Mouse (Mus musculus) left cerebral cortex, adult 2 months (tissue): Measurements from ENCODE around the gene Nop56. TPM values are rescaled to one million over a fixed set of nuclear protein-coding genes. Genes with fewer than 3 reads are reported as not detected.

Experiments used
- DNase-seq, 2 experiments: peaks; one replicate each; pipeline ENCODE4 v3.0.0; 2021 to 2022; ENCODE audit warnings: low spot score in 2 of 2, mixed read lengths in 1 of 2; ENCODE audit errors: extremely low spot score in 1 of 2
- H3K27ac ChIP-seq: fragments of 200-600 bp; 2 replicates; pipeline ENCODE4 v1.8.1; 2022
- H3K4me3 ChIP-seq: fragments of 200-600 bp; 2 replicates; pipeline ENCODE4 v1.8.1; 2022
- CTCF ChIP-seq: fragments of 200-600 bp; IDR thresholded peaks from 2 replicates; pipeline ENCODE4 v1.8.1; 2022; ENCODE audit warnings: antibody characterized with exemption, mild to moderate bottlenecking, moderate library complexity
- intact Hi-C: fragments of 180-260 bp; cut with DNase I; formaldehyde crosslinking; loops from one replicate; pipeline ENCODE4 v1.15.1; 2025
- total RNA-seq, 2 experiments: library from RNA; stranded (reverse); gene quantifications; 2 replicates each; pipeline ENCODE4 v1.2.3; 2021

Nop56 gene
- total RNA-seq, 2 experiments from 2014 or later = 140 to 144 TPM

- no peak for TF ChIP-seq CTCF
- intact Hi-C loops = no loop called here
- DNase-seq = no peak
- H3K4me3 ChIP-seq = peak overlapping the region; percentile 61
- no peak overlapping the region for H3K27ac ChIP-seq
Observed at GRCm38 (mm10) chr2:130296134-130296745, 22.0 kb downstream of the Nop56 start.

DNA sequence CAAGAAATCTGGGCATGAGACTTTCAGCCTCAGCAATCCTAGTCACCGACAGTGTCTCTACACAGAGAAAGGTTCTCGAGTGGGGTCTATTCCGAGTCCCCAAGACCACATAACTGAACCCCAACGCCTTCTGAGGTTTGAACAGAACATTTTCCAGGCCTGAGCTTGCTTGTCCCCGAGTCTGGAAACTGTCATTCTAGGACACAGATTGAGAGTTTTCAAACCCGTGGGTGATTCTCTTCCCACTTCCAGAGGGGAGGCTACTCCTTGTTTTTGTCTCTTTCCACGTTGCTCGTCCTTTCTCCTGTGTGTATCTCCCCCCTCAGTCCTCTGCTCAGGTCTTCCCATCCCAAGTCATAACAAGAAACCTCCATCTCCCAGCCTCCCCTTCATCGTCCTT lies 23.4 kb downstream of the Nop56 start:
- H3K27ac ChIP-seq = no peak overlapping the region
- intact Hi-C loops = no loop called here
- TF ChIP-seq CTCF = no peak
- no peak overlapping the region for H3K4me3 ChIP-seq
- DNase-seq = no peak

GRCm38 (mm10) chr2:130303014-130303413 lies 28.8 kb downstream of the Nop56 start:
- H3K4me3 ChIP-seq = no peak overlapping the region
- TF ChIP-seq CTCF = no peak
- no peak overlapping the region for H3K27ac ChIP-seq
- DNase-seq = no peak
- intact Hi-C loops = no loop called here

- no peak for DNase-seq
- no peak overlapping the region for H3K4me3 ChIP-seq
- H3K27ac ChIP-seq = no peak overlapping the region
- TF ChIP-seq CTCF = no peak; the same call in 1 of the 2 replicates
- intact Hi-C loops = no loop called here
Observed at GRCm38 (mm10) chr2:130327057-130327456, 52.8 kb downstream of the Nop56 start.

Other genes starting within 250 kb of the Nop56 start
- gene Tgm6, start 162.0 kb upstream of the Nop56 start, total RNA-seq = under 1 TPM in 1 of 2 experiments, not detected in 1; 0.16 TPM
- 100 to 1,000 TPM; 101 to 112 TPM for gene Snrpb, start 95.0 kb upstream of the Nop56 start, total RNA-seq
- not detected for gene Tmc2, start 79.2 kb upstream of the Nop56 start, total RNA-seq
- 100 to 1,000 TPM; 285 to 286 TPM for gene Idh3b, start 10.1 kb downstream of the Nop56 start, total RNA-seq
- 1 to 10 TPM; 9.7 to 9.8 TPM for gene Ebf4, start 20.7 kb downstream of the Nop56 start, total RNA-seq
- gene Cpxm1, start 123.1 kb downstream of the Nop56 start, total RNA-seq = 1 to 10 TPM; 5.5 to 6.4 TPM
- gene Gm28372, start 130.8 kb downstream of the Nop56 start, total RNA-seq = not detected
- gene 1700020A23Rik, start 130.8 kb downstream of the Nop56 start, total RNA-seq = not detected
- not detected for gene Tmem239, start 132.0 kb downstream of the Nop56 start, total RNA-seq
- gene Vps16, start 149.9 kb downstream of the Nop56 start, total RNA-seq = 10 to 100 TPM; 78.3 to 99.1 TPM
- gene Pced1a, start 150.3 kb downstream of the Nop56 start, total RNA-seq = 10 to 100 TPM; 23.1 to 27.9 TPM
- 100 to 1,000 TPM; 221 to 237 TPM for gene Ptpra, start 175.8 kb downstream of the Nop56 start, total RNA-seq